Mouse (Mus musculus) hindbrain, embryonic 10.5 days (tissue): ENCODE measurements around the gene Olfr1209. TPM values are rescaled to one million over a fixed set of nuclear protein-coding genes. Genes with fewer than 3 reads are reported as not detected.

Source experiments
- DNase-seq: peaks from one replicate; pipeline ENCODE4 v3.0.0-alpha.2; 2017; ENCODE audit warnings: low spot score
- H3K27ac ChIP-seq: fragments of 300-500 bp; sonication (generic); 2 replicates; pipeline ENCODE4 v1.5.1; 2016; ENCODE audit warnings: mild to moderate bottlenecking, moderate library complexity
- H3K27me3 ChIP-seq: fragments of 300-500 bp; sonication (generic); 2 replicates; pipeline ENCODE4 v1.6.1; 2016; ENCODE audit warnings: mild to moderate bottlenecking; ENCODE audit not compliant: poor library complexity, insufficient read depth, severe bottlenecking
- H3K36me3 ChIP-seq: fragments of 300-500 bp; sonication (generic); 2 replicates; pipeline ENCODE4 v1.6.1; 2016; ENCODE audit warnings: mild to moderate bottlenecking, moderate library complexity
- H3K4me1 ChIP-seq: fragments of 300-500 bp; sonication (generic); replicated peaks from 2 replicates; pipeline ENCODE4 v1.6.1; 2016; ENCODE audit warnings: mild to moderate bottlenecking
- H3K4me3 ChIP-seq: fragments of 300-500 bp; sonication (generic); 2 replicates; pipeline ENCODE4 v1.5.1; 2016; ENCODE audit warnings: mild to moderate bottlenecking, moderate library complexity
- H3K9me3 ChIP-seq: fragments of 300-500 bp; sonication (generic); 2 replicates; pipeline ENCODE4 v1.6.1; 2016; ENCODE audit warnings: mild to moderate bottlenecking, moderate library complexity
- WGBS: fragments of 180-500 bp; shearing (Covaris S2); methylation state at CpG from one replicate; pipeline ENCODE4 v1.1.7; 2016; 5-methylcytosine and 5-hydroxymethylcytosine counted together
- polyA plus RNA-seq: library from polyadenylated mRNA; unstranded; fragments of >200 nt; fragmentation: Nextera tagmentation; extraction: Ambion mirVana; gene quantifications from 2 replicates; pipeline ENCODE4 v1.2.1, GENCODE M21; 2016

The Olfr1209 gene
- not detected in 2 replicates for polyA plus RNA-seq

DNA sequence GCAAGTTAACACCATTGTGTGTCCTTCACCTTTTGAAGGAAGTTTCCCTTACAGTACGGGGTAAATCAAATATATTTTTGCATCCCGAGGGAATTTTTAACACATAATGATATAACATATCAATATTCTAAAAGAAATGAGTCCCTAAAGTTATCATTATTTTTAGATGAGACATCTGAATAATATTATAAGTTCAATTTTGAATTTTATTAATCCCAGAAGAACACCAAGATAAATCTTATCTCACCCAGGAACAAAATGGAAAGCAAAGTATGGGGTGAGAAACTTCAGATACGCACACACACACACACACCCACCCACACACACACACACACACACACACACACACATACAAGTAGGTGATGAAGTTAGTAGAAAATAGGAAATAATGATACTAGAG is at the start of gene Olfr1209:
TSS of gene Olfr1209 (minus strand) at position 101 of the 400 bp plus-strand sequence.
- no peak for DNase-seq
- 86% methylated on average over 3 of the region's 3 CpGs for WGBS
- Histone ChIP-seq H3K4me3 (no peak within 1 kb of the TSS), H3K4me1 (no peaks in the 10 kb centered on the region), H3K36me3 (no peaks in the 10 kb centered on the region), H3K27me3 (no peaks in the 10 kb centered on the region), H3K9me3 (no peaks in the 10 kb centered on the region), H3K27ac (no peak within 1 kb of the TSS)

DNA sequence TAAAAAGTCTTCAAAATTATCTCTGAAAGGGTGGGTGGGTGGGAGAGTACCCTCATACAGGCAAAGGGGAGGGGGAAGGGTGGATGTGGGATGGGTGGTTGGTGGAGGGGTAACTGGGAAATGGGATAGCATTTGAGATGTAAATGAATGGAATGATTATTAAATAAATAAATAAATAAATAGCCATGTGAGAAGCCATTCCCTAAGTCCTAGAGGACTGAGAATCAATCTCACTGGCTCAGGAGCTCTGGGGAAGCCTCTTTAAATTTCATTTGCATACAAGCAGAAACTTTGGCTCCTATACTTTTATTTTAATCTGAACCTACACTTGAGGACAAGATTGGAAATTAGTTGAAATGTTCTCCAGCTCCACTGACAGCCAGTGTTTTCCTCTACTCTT is 38.7 kb upstream of the Olfr1209 start, which contains the start of gene Olfr1212:
TSS of gene Olfr1212 (plus strand) at position 301 of the 400 bp plus-strand sequence.
- Histone ChIP-seq H3K9me3 (no peaks in the 10 kb centered on the region), H3K36me3 (no peaks in the 10 kb centered on the region), H3K27ac (no peak within 1 kb of the TSS), H3K4me3 (no peak within 1 kb of the TSS), H3K27me3 (no peaks in the 10 kb centered on the region), H3K4me1 (no peaks in the 10 kb centered on the region)
- DNase-seq, result no peak

DNA sequence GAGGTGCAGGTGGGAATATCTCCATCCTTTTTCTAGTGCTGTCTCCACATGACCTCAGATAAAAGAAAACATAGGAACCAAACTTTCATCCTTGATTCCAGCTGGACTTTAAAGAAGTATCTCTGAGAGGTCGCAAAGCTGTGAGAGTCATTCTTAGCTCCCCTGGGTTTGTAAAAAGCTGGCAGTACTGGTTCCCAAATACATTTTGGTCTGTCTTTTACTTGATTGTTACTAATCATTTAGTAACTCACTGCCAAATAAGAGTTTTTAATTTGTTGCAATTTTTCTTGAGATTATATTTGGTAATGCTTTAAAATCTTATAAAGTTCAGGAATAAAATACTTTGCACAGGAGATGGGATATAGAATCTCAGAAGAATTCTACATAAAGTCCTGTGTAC is 23.1 kb upstream of the Olfr1209 start, which contains the start of gene Olfr1211:
TSS of gene Olfr1211 (minus strand) at position 101 of the 400 bp plus-strand sequence.
- Histone ChIP-seq H3K27ac (no peak within 1 kb of the TSS), H3K36me3 (no peaks in the 10 kb centered on the region), H3K27me3 (no peaks in the 10 kb centered on the region), H3K9me3 (no peaks in the 10 kb centered on the region), H3K4me3 (no peak within 1 kb of the TSS), H3K4me1 (no peaks in the 10 kb centered on the region)
- no peak for DNase-seq
- WGBS, result 94% methylated on average over 1 of the region's 1 CpGs

DNA sequence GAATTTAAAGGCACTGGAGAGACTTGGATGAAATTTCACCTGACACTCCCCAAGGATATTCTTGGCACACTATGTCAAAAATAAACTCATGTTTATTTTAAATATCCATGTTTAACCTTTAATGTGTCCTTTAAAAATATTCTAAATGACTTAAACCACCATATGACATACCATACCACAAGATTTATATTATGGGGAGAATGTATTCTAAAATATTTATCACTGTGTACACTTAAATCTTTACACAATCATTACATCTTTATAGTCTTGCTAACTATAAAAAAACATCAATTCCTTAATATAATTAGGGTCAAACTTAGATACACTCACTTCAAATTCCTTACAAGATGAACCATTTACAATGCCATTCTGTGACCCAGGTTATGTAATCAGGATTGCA is 12.7 kb downstream of the Olfr1209 start, which contains the start of gene Olfr1208:
TSS of gene Olfr1208 (minus strand) at position 101 of the 400 bp plus-strand sequence.
- no peaks in the 10 kb centered on the region for H3K27me3 ChIP-seq
- H3K36me3 ChIP-seq, result no peaks in the 10 kb centered on the region
- no peaks in the 10 kb centered on the region for H3K4me1 ChIP-seq
- no peak for DNase-seq
- H3K4me3 ChIP-seq, result no peak within 1 kb of the TSS
- no peaks in the 10 kb centered on the region for H3K9me3 ChIP-seq
- no peak within 1 kb of the TSS for H3K27ac ChIP-seq

DNA sequence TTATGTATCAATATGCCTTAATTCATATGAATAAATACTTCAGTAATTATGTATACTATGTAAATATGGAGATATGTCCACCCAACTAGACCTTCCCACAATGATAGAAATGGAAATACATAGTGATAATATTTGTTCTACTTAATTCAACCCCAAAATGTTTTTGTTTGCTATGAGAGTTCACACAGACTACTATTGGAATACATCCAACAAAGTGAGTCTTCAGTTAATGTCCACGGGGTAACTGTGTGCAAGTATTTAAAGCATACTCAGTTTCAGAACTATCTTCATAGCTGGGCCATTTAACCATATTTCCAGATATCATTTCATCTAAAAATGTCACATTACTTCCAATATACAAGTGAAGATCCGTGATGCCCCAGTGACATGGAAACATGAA is 52.0 kb downstream of the Olfr1209 start, which contains the start of gene Olfr1206:
TSS of gene Olfr1206 (plus strand) at position 301 of the 400 bp plus-strand sequence.
- no peaks in the 10 kb centered on the region for H3K27me3 ChIP-seq
- H3K9me3 ChIP-seq, result no peaks in the 10 kb centered on the region
- no peaks in the 10 kb centered on the region for H3K36me3 ChIP-seq
- no peak within 1 kb of the TSS for H3K27ac ChIP-seq
- no peaks in the 10 kb centered on the region for H3K4me1 ChIP-seq
- H3K4me3 ChIP-seq, result no peak within 1 kb of the TSS
- DNase-seq, result no peak
- WGBS, result 89% methylated on average over 2 of the region's 2 CpGs

Other genes starting within 250 kb of the Olfr1209 start
- gene Olfr1193, start 239.5 kb downstream of the Olfr1209 start, polyA plus RNA-seq, result not detected in 2 replicates
- gene Olfr1195, start 226.0 kb downstream of the Olfr1209 start, polyA plus RNA-seq, result not detected in 2 replicates
- not detected in 2 replicates for gene Olfr1196, start 210.6 kb downstream of the Olfr1209 start, polyA plus RNA-seq
- not detected in 2 replicates for gene Olfr1197, start 182.8 kb downstream of the Olfr1209 start, polyA plus RNA-seq
- not detected in 2 replicates for gene Olfr1198, start 163.8 kb downstream of the Olfr1209 start, polyA plus RNA-seq
- gene Olfr1199, start 154.7 kb downstream of the Olfr1209 start, polyA plus RNA-seq, result not detected in 2 replicates
- gene Olfr1200, start 144.7 kb downstream of the Olfr1209 start, polyA plus RNA-seq, result not detected in 2 replicates
- gene Olfr1201, start 122.1 kb downstream of the Olfr1209 start, polyA plus RNA-seq, result not detected in 2 replicates
- gene Olfr1202, start 100.7 kb downstream of the Olfr1209 start, polyA plus RNA-seq, result 0.04 TPM in 1 of 2 replicates, not detected in the other
- gene Olfr1205, start 85.4 kb downstream of the Olfr1209 start, polyA plus RNA-seq, result not detected in 2 replicates
- gene Olfr1204, start 65.9 kb downstream of the Olfr1209 start, polyA plus RNA-seq, result not detected in 2 replicates
- gene Olfr1206, start 51.9 kb downstream of the Olfr1209 start, polyA plus RNA-seq, result not detected in 2 replicates
- gene Olfr1208, start 12.8 kb downstream of the Olfr1209 start, polyA plus RNA-seq, result not detected in 2 replicates
- gene Olfr1211, start 23.0 kb upstream of the Olfr1209 start, polyA plus RNA-seq, result not detected in 2 replicates
- gene Olfr1212, start 38.8 kb upstream of the Olfr1209 start, polyA plus RNA-seq, result not detected in 2 replicates
- not detected in 2 replicates for gene Gm13762, start 65.1 kb upstream of the Olfr1209 start, polyA plus RNA-seq
- not detected in 2 replicates for gene Olfr1214, start 77.5 kb upstream of the Olfr1209 start, polyA plus RNA-seq
- gene Olfr1215, start 91.8 kb upstream of the Olfr1209 start, polyA plus RNA-seq, result not detected in 2 replicates
- not detected in 2 replicates for gene Olfr1216, start 103.2 kb upstream of the Olfr1209 start, polyA plus RNA-seq
- gene Olfr1217, start 116.9 kb upstream of the Olfr1209 start, polyA plus RNA-seq, result not detected in 2 replicates
- not detected in 2 replicates for gene Olfr1218, start 146.0 kb upstream of the Olfr1209 start, polyA plus RNA-seq
- not detected in 2 replicates for gene Olfr1219, start 168.4 kb upstream of the Olfr1209 start, polyA plus RNA-seq
- not detected in 2 replicates for gene Olfr1220, start 191.7 kb upstream of the Olfr1209 start, polyA plus RNA-seq
- not detected in 2 replicates for gene Olfr1221, start 202.1 kb upstream of the Olfr1209 start, polyA plus RNA-seq
- gene Olfr1222, start 217.9 kb upstream of the Olfr1209 start, polyA plus RNA-seq, result not detected in 2 replicates
- not detected in 2 replicates for gene Olfr1223, start 236.4 kb upstream of the Olfr1209 start, polyA plus RNA-seq
- not detected in 2 replicates for gene Olfr1224-ps1, start 248.9 kb upstream of the Olfr1209 start, polyA plus RNA-seq